Mouse (Mus musculus): Measurements from ENCODE around the gene Med24. TPM values are rescaled to one million over a fixed set of nuclear protein-coding genes. Genes with fewer than 3 reads are reported as not detected.
"Not testable (repeated sequence)": the region's sequence is repeated elsewhere in the genome, so short reads cannot be mapped to it uniquely, and the experiment has no call there.

The Med24 gene
- total RNA-seq, 2 experiments from 2014 or later, result 42.0 to 44.2 TPM

- DNase-seq, result no peak
These were observed 17.0 kb upstream of the Med24 start for GRCm38 (mm10) chr11:98745932-98746853.

GRCm38 (mm10) chr11:98744456-98745019, 15.3 kb upstream of the Med24 start:
- peak in 1 of 2 experiments; percentile 46 for DNase-seq

GRCm38 (mm10) chr11:98743655-98744345, 14.6 kb upstream of the Med24 start:
- DNase-seq, result peak; percentile 77 to 79

- DNase-seq, result peak; percentile 69 to 72
These were observed 13.4 kb upstream of the Med24 start for GRCm38 (mm10) chr11:98742397-98743291.

DNA sequence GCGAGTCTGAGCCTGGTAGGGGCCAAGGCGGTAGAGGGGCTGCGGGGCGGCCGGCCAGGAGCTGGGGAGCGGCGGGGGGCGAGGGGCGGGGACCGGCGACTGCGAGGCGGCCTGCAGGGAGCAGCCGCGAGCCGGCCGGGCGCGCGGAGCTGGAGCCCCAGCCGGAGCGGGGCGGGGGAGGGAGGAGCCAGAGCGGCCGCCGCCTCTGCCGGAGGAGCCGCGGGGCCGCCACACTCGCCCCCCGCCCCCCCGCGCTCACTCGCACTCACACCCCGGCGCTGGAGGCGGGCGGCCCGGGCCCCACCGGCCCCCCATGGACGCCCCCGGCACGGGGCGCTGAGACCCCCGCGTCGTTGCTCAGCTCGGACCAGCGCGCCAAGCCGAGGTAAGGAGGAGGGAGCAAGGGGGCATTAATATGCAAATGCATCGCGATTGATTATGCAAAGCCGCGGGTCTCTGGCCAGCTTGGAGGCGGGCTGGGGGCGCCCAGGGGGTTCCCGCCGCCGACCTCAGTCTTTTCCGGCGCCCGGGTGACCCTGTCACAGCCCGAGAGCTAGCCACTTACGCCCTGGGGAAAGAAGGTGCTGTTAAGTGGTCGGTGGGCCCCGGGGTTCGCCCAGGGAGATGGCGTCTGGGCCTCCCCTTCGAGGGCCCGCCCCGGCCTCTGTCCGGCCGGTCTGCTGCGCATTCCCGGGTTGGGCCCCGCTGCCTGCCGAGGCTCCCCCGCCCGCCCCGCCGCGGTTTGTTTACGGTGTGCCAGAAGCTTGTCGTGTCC, 12.6 kb upstream of the Med24 start:
- peak; percentile 81 to 91 for DNase-seq

- DNase-seq, result no peak
These were observed 11.9 kb upstream of the Med24 start for GRCm38 (mm10) chr11:98741051-98741620.

DNA sequence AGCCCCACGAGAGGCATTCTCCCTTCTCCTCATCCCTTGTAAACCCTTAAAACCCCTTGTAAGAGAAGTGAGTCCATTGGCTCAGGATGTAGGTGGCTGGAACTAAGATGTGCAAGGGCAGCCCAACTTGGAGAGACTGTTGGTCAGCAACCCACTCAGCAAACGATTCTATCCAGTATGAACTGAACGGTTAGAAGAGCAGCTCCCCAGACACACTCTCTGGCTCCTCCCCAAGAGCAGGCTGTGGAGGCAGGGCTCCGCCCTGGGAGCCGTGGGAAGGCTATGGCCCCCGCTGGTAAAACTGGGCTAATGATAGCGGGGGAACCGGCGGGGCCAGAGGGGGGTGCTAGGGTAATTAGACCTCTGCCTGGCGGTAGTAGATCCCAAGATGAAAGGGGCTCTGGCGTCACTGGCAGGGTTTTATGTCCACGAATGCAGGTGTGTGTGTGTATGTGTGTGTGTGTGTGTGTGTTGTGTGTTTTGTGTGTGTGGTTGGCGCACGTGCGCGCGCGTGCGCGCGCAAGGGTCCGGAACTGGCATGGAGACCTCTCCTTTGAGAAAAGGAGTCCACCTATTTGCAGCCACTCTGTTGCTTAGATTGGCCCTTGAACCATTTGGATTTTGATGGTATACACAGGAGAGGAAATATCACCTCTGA, 11.3 kb upstream of the Med24 start, which contains the start of gene Thra:
Gene Thra, plus strand, starts transcription at position 246 of the 658 bp plus-strand sequence.
- DNase-seq, result peak; percentile 87 to 90

DNA sequence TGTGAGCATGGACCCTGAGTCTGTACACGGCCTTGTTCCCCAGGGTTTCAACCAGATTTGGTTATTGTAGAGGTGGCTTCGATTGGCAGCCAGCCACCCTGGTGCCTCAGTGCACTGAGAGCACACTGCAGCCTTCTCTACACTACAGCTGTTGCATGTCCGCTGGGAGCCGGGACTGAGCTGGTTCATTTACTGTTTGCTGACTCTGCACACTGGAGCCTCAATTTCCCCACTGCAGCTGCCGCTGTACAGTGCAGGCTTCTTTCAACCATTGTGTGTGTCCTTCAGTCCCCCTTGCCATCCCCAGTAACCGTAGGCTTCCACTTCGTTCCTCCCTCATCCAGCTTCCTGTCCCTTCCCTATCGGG, 10.8 kb upstream of the Med24 start:
- DNase-seq, result no peak

GRCm38 (mm10) chr11:98738925-98739324, 9.7 kb upstream of the Med24 start:
- DNase-seq, result no peak

- DNase-seq, result peak in 1 of 2 experiments; percentile 59
These were observed 9.2 kb upstream of the Med24 start for GRCm38 (mm10) chr11:98738428-98738911.

GRCm38 (mm10) chr11:98737220-98737619, 8.0 kb upstream of the Med24 start:
- not testable (repeated sequence) for DNase-seq

DNA sequence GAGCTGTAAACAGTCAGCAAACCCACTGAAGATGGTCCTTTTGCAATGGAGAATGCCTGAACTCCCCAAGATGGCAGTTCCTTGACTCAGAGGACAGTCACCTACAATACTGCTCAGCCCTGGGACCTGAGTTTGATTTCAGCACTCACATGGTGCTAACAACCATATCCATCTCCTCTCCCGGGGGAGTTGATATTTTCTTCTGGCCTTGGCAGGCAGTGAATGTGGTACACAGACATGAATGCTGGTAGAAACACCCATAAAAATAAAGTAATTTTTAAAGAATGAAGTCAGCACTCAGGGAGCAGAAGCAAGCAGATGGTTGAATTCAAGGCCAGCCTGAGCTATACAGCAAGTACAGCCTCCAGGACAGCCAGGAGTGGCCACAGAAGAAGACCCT, 6.9 kb upstream of the Med24 start:
- DNase-seq, result no peak

DNA sequence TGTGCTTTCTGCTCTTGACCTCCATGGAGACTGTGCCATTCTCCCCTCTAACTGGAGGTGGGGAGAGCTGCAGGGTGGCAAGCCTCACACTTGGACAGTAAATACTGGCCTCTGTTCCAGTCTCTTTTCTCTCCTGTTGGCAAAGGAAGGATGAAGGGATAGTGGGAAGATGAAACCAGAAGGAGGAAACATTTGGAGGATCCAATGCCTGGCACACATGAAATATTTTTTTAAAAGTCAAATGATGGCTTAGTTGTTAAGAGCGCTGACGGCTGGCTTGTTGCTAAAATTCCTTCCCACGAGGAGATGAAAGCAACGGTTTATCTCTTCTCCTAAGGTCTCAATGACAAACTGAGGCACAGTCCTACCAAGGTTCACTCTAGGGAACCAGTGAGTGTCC, 5.9 kb upstream of the Med24 start:
- DNase-seq, result no peak

DNA sequence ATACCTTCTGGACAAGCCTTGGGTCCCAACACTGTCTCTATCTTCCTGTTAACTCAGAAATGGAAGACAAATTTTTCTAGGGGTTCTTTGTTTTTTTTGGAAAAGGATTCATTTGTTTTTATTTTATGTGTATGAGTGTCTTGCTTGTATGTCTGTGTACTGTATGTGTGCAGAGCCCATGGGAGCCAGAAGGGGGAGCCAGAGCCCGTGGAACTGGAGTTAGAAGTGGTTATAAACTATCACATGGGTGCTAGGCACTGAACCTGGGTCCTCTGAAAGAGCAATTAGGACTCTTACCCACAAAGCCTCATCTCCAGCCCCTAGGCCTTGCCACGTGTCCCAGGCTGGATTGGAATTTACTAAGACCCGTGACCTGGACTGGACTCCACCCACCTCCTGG, 4.8 kb upstream of the Med24 start:
- no peak for DNase-seq

GRCm38 (mm10) chr11:98731134-98731533, 1.9 kb upstream of the Med24 start:
- no peak for DNase-seq

DNA sequence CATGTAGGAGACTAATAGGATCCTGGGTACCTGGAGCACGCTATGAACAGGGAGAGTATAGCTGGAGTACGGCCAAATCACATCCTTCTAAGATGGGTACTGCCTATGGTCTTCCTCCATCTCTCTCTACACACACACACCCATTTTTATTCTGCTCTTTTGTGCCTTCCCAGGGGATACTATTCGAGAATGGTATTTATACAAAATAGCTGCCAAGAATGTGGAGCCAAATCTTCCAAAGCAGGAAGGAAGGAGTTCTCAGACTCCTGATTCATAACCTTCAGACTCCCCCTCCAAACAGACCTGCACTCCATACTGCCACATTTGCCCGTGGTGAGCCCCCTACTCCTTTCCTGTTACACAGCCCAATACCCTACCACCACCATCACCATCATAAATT, 1.5 kb upstream of the Med24 start:
- no peak for DNase-seq

DNA sequence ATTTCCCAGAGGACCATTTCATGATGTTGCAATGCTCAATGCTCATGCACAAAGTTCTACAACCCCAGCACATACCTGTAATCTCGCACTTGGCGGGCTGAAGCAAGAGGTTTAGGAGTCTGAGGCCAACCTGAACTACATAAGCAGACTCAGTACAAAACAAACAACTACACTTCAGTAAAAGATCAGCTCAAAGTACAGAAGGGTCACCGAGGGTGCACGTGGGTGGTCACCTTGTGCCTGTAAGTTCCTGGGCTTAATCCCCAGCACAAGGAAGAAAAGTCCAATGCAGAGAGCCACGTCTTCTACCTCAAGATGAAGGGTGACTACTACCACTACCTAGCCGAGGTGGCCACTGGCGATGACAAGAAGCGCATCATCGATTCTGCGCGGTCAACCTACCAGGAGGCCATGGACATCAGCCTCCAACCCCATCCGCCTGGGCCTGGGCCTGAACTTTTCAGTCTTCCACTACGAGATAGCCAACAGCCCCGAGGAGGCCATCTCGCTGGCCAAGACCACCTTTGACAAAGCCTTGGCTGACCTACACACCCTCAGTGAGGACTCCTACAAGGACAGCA, 3.2 kb downstream of the Med24 start:
- no peak for DNase-seq

DNA sequence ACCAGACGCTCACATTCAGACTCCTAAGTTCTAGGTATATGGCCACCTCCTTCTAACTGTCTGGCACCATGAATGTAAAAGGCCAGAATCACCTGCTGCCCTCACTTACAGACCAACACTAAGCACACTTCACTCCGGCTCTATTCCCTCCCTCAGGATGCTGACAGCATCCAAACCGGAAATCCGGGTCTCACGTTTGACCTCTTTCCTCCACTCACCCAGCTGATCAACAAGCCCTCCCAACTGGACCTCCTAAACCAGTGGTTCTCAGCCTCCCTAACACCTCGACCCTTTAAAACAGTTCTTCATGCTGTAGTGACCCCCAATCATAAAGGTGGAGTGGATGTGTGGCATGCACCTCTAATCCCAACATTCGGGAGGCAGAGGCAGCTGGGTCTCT, 6.1 kb downstream of the Med24 start:
- no peak for DNase-seq

GRCm38 (mm10) chr11:98721458-98722226, 7.6 kb downstream of the Med24 start:
- peak; percentile 89 to 93 for DNase-seq
